Comparison of ENCODE assay signal across 9 mouse cellular contexts in the genomic region with DNA sequence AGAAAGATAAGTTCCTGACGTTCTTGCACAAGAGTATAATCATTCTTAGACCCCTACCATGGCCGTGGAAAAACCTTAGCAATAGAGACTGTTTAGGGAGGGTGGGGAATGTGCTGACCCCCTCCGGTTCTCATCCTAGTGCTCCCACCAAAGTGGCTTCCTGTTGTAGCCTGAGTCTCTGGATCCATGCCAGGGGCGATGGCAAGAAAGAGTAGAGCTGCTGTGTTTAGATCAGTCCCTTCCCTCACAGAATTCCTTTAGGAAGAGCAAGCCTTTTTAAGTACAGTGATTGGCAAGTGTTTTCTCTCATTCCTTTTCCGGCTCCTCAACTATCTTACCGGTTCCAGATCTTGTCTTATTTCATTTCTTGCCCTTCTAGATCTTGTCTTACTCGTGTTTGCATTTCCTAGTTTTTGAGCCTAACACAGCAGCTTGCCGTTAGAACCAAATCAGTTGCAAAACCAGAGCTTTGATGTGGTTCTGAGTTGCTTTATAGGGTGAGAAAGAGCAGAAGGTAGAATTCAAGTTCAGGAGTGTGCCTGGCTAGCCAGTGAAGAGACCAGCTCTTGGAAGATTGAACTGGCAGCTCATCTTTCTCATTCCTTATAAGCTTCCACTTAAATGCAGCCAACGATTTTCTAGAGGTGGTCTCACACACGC. TPM values are rescaled to one million over a fixed set of nuclear protein-coding genes. Genes with fewer than 3 reads are reported as not detected.
DNase-seq lines count a peak whose midpoint lies in the region; ATAC-seq and TF ChIP-seq lines count a peak whose summit lies in the region.
"Had no signal": no experiment of that assay in that cellular context is flagged by ENCODE, and none has a peak within 500 bp of the region (broad histone marks: within the 10 kb centered on the region; RNA-seq: fewer than 3 reads in every experiment).

No protein-coding gene starts in this region.

- H3K27ac ChIP-seq in heart, adult 2 months: peak overlapping the region; percentile 83
- H3K27ac ChIP-seq in midbrain, embryonic 12.5 days (replicated peaks): 0 out of 2 replicates have a peak overlapping the region, but pooled peaks have one; percentile 10

- peak overlapping the region; percentile 90 for H3K4me3 ChIP-seq in heart, adult 2 months
- peak overlapping the region; percentile 96 for H3K4me3 ChIP-seq in midbrain, embryonic 12.5 days

- TF ChIP-seq POLR2A in heart, adult 2 months (IDR thresholded peaks at IDR 0.05; ENCODE audit: insufficient read depth, low read depth, low read length): no peak

- no peaks in the 10 kb centered on the region for H3K27me3 ChIP-seq in heart, adult 2 months (ENCODE audit: control insufficient read depth, insufficient read depth, low read length)
- peaks cover 22% of the 10 kb centered on the region for H3K27me3 ChIP-seq in midbrain, embryonic 12.5 days

- peak overlapping the region; percentile 24 for H3K9ac ChIP-seq in heart, adult 2 months (ENCODE audit: low read depth, low read length)
- no peak overlapping the region for H3K9ac ChIP-seq in midbrain, embryonic 12.5 days (replicated peaks)

- peak overlapping the region; percentile 96 for H3K4me2 ChIP-seq in midbrain, embryonic 12.5 days (replicated peaks)

- TF ChIP-seq EP300 in heart, adult 2 months (IDR thresholded peaks at IDR 0.05; ENCODE audit: insufficient read depth, low read depth, low read length): no peak

- H3K9me3 ChIP-seq in midbrain, embryonic 12.5 days: no peaks in the 10 kb centered on the region

- WGBS in heart, adult 2 months: 23% methylated on average over 10 of the region's 10 CpGs
- 44% methylated on average over 10 of the region's 10 CpGs for WGBS in midbrain, embryonic 12.5 days

- intact Hi-C loops in heart, adult 2 months (cut with DNase I): loop anchor here (1.0 to 10.0 kb wide), 5 partner anchors 13 to 800 kb away; a partner anchor contains a TSS

- 0 out of 2 replicates have a peak, but pooled peaks cover 2% of the 10 kb centered on the region for H3K36me3 ChIP-seq in heart, adult 2 months (ENCODE audit: control insufficient read depth, insufficient read depth, low read length)
- no peaks in the 10 kb centered on the region for H3K36me3 ChIP-seq in midbrain, embryonic 12.5 days

- no peaks in the 10 kb centered on the region for H3K79me2 ChIP-seq in heart, adult 2 months (replicated peaks; ENCODE audit: control insufficient read depth, insufficient read depth, low read length)

- TF ChIP-seq CTCF in heart, adult 2 months (IDR thresholded peaks at IDR 0.05): no peak

- peaks cover 17% of the 10 kb centered on the region for H3K4me1 ChIP-seq in heart, adult 2 months (ENCODE audit: control insufficient read depth, insufficient read depth, low read length)
- peaks cover 49% of the 10 kb centered on the region for H3K4me1 ChIP-seq in midbrain, embryonic 12.5 days

- peak; percentile 55 to 71 for DNase-seq in heart, adult 18-20 months
- no peak for DNase-seq in heart, adult 8-10 months (ENCODE audit: low spot score)
- DNase-seq in T-cell, adult 2 months (ENCODE audit: low spot score): peak; percentile 60
- peak in 1 of 2 experiments; percentile 55 for DNase-seq in heart, adult 2 months
- peak; percentile 52 for DNase-seq in kidney, postnatal 14 days
- no peak for DNase-seq in frontal cortex, postnatal 14 days (ENCODE audit: low spot score in 2 of 2)

- ATAC-seq in midbrain, embryonic 12.5 days (ENCODE audit: low FRiP score, low read depth): no peak
- ATAC-seq in inflammation-experienced regulatory T-cells, adult 6 months: no peak

RNA-seq across cellular contexts. Expression of a gene that starts 1.9 kb away (rescaled TPM):
- 10 to 100 TPM; 31.3 to 35.1 TPM for total RNA-seq in heart, adult 18-20 months (2021)
- total RNA-seq in heart, adult 8-10 months (2022): 10 to 100 TPM; 33.0 to 45.2 (median 33.9) TPM
- total RNA-seq in heart, adult 2 months (2021): 10 to 100 TPM; 31.8 to 34.9 TPM
- polyA plus RNA-seq in heart, adult 2 months (2012; rRNA removed): 8.8 and 16.3 TPM in 2 replicates
- polyA plus RNA-seq in midbrain, embryonic 12.5 days (2016; fragmentation: Nextera tagmentation; extraction: Ambion mirVana): 25.1 TPM in 2 replicates
- 10 to 100 TPM; 28.1 to 40.7 (median 28.2) TPM for polyA plus RNA-seq in inflammation-experienced regulatory T-cells, adult 6 months (2017; shearing (Covaris generic))

RNA-seq across cellular contexts. Expression of a gene that starts 15.0 kb away (rescaled TPM):
- total RNA-seq in heart, adult 18-20 months (2021): 10 to 100 TPM; 20.8 to 25.7 TPM
- 10 to 100 TPM; 24.6 to 38.6 (median 29.6) TPM for total RNA-seq in heart, adult 8-10 months (2022)
- total RNA-seq in heart, adult 2 months (2021): 10 to 100 TPM; 24.3 to 26.4 TPM
- 15.1 and 21.7 TPM in 2 replicates for polyA plus RNA-seq in heart, adult 2 months (2012; rRNA removed)
- 1.9 and 2.2 TPM in 2 replicates for polyA plus RNA-seq in midbrain, embryonic 12.5 days (2016; fragmentation: Nextera tagmentation; extraction: Ambion mirVana)
- under 1 TPM in 2 of 3 experiments, not detected in 1; 0.16 to 0.30 TPM for polyA plus RNA-seq in inflammation-experienced regulatory T-cells, adult 6 months (2017; shearing (Covaris generic))

RNA-seq across cellular contexts. Expression of a gene that starts 19.2 kb away (rescaled TPM):
- total RNA-seq in heart, adult 18-20 months (2021): 1 to 10 TPM; 1.4 to 2.6 TPM
- 1 to 10 TPM; 2.2 to 3.3 (median 2.5) TPM for total RNA-seq in heart, adult 8-10 months (2022)
- total RNA-seq in heart, adult 2 months (2021): 1 to 10 TPM; 2.5 to 2.6 TPM
- polyA plus RNA-seq in heart, adult 2 months (2012; rRNA removed): 2.4 and 2.7 TPM in 2 replicates
- polyA plus RNA-seq in midbrain, embryonic 12.5 days (2016; fragmentation: Nextera tagmentation; extraction: Ambion mirVana): 0.17 and 0.50 TPM in 2 replicates
- polyA plus RNA-seq in inflammation-experienced regulatory T-cells, adult 6 months (2017; shearing (Covaris generic)): 10 to 100 TPM in 2 of 3 experiments, 1 to 10 TPM in 1; 8.2 to 18.9 (median 18.4) TPM

RNA-seq across cellular contexts. Expression of a gene that starts 25.1 kb away (rescaled TPM):
- total RNA-seq in heart, adult 18-20 months (2021): not detected
- not detected for total RNA-seq in heart, adult 8-10 months (2022)
- total RNA-seq in heart, adult 2 months (2021): not detected
- polyA plus RNA-seq in heart, adult 2 months (2012; rRNA removed): not detected in 2 replicates
- polyA plus RNA-seq in midbrain, embryonic 12.5 days (2016; fragmentation: Nextera tagmentation; extraction: Ambion mirVana): not detected in 2 replicates
- polyA plus RNA-seq in inflammation-experienced regulatory T-cells, adult 6 months (2017; shearing (Covaris generic)): not detected
- total RNA-seq: layer of hippocampus, postnatal 25 days had no signal

RNA-seq across cellular contexts. Expression of a gene that starts 32.1 kb away (rescaled TPM):
- total RNA-seq in heart, adult 18-20 months (2021): under 1 TPM in 1 of 2 experiments, not detected in 1; 0.07 TPM
- total RNA-seq in heart, adult 8-10 months (2022): under 1 TPM in 3 of 4 experiments, not detected in 1; 0.09 to 0.14 (median 0.09) TPM
- total RNA-seq in heart, adult 2 months (2021): under 1 TPM in 1 of 2 experiments, not detected in 1; 0.11 TPM
- 0.39 and 0.53 TPM in 2 replicates for polyA plus RNA-seq in heart, adult 2 months (2012; rRNA removed)
- 17.5 and 17.8 TPM in 2 replicates for polyA plus RNA-seq in midbrain, embryonic 12.5 days (2016; fragmentation: Nextera tagmentation; extraction: Ambion mirVana)
- not detected for polyA plus RNA-seq in inflammation-experienced regulatory T-cells, adult 6 months (2017; shearing (Covaris generic))

Comparison
In these comparisons a context has a peak if more than half of its experiments do, and no peak if none do; other contexts are left out.
1. DNase-seq: peak in heart, adult 18-20 months (2 of 2), T-cell, adult 2 months (single experiment) and kidney, postnatal 14 days (single experiment); none in heart, adult 8-10 months (single experiment) and frontal cortex, postnatal 14 days (0 of 2).